Mouse (Mus musculus): ENCODE data around the gene Slc25a25. TPM values are rescaled to one million over a fixed set of nuclear protein-coding genes. Genes with fewer than 3 reads are reported as not detected.

Slc25a25 gene
- polyA plus RNA-seq (2017; shearing (Covaris generic)): 10 to 100 TPM; 11.6 to 15.5 TPM

DNA sequence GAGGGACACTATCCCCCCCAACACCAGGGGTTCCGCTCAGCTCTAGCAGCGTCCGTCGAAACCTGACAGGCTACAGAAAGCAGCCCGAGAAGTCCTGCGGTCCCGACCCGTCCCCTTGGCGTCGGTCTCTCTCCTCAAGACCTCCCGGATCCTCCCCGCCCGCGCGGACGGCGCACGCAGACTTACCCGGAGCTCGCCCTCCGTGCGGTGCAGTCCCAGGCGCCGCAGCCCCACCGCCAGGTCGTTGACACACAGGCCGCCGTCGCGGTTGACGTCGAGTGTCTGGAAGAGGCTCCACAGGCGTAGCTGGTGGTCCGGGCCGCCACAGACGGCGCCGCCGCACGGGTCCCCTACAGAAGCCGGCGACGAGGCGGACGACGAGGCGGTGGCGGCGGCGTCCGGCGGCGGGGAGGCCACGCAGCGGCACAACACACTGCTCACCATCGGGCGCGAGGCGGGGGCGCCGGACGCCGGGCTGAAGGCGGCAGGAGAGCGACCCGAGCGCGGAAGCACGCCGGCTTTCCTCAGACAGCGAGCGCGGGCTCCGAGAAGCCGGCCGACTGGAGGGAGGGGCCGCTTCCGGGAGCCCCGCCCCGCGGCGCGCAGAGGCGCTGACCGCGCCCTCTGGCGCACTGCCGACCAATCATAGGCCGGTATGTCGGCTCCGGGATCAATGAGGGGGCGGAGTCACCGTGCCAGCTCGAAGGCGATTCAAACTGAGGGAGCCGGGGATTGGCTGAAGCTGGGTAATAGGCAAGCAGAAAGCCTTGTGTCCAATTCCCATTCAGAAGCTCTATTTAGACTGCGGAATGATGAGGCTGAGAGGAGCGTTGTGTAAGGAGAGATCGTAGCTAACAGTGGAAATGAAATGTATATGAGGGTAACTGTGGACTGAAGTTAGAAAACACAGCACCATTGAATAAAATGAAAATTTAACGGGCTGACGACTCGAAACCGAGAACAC, at the start of gene Slc25a25:
Gene Slc25a25, minus strand, starts transcription at position 565 of the 964 bp plus-strand sequence.

GRCm38 (mm10) chr2:32449761-32450754, 1.2 kb downstream of the Slc25a25 start, which contains the start of gene Naif1:
Gene Naif1 (plus strand): TSS chr2:32450457.

DNA sequence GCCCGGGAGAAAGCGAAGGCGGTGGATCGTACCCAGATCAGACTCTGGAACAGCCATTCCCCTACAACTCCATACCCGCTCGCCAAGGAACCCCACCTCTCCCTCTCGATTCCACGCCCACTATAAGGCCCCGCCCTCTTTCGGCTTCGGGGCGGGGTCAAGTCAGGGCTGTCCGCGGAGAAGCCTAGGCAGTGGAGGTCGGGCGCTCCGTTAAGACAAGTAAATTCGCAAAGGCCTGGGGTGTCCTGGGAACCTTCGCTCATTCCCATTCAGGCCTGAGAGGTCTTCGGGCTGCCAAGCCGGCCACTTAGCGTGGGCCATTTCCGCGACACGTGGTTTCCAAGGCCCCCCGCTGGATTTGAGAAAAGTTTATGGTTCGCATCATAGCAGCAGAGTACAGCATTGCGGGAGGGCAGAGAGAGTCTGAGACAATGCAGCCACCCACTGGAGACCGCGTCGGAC, 55.7 kb downstream of the Slc25a25 start, which contains the start of gene Ptges2:
Gene Ptges2, plus strand, starts transcription at position 413 of the 462 bp plus-strand sequence.

GRCm38 (mm10) chr2:32387706-32388490, 63.3 kb downstream of the Slc25a25 start, which contains the start of gene Lcn2:
Gene Lcn2 (minus strand): TSS chr2:32388252.

GRCm38 (mm10) chr2:32381775-32382223, 69.4 kb downstream of the Slc25a25 start, which contains the start of gene 1110008P14Rik:
Gene 1110008P14Rik (minus strand): TSS chr2:32381938.

Other genes with a start within 250 kb of the Slc25a25 start
- gene Pomt1, start 214.9 kb downstream of the Slc25a25 start, polyA plus RNA-seq (2017; shearing (Covaris generic)): 1 to 10 TPM; 6.4 to 6.6 TPM
- gene Uck1, start 191.3 kb downstream of the Slc25a25 start, polyA plus RNA-seq (2017; shearing (Covaris generic)): 10 to 100 TPM; 74.6 to 81.7 TPM
- gene Golga2, start 164.1 kb downstream of the Slc25a25 start, polyA plus RNA-seq (2017; shearing (Covaris generic)): 10 to 100 TPM; 21.4 to 30.8 TPM
- gene Swi5, start 163.4 kb downstream of the Slc25a25 start, polyA plus RNA-seq (2017; shearing (Covaris generic)): 100 to 1,000 TPM; 231 to 287 TPM
- 10 to 100 TPM; 66.8 to 80.0 TPM for gene Ciz1, start 99.1 kb downstream of the Slc25a25 start, polyA plus RNA-seq (2017; shearing (Covaris generic))
- under 1 TPM in 1 of 2 experiments, not detected in 1; 0.09 TPM for gene Dnm1, start 98.1 kb downstream of the Slc25a25 start, polyA plus RNA-seq (2017; shearing (Covaris generic))
- 100 to 1,000 TPM in 1 of 2 experiments, 10 to 100 TPM in 1; 98.1 to 113 TPM for gene 1110008P14Rik, start 69.5 kb downstream of the Slc25a25 start, polyA plus RNA-seq (2017; shearing (Covaris generic))
- not detected for gene Lcn2, start 63.2 kb downstream of the Slc25a25 start, polyA plus RNA-seq (2017; shearing (Covaris generic))
- 10 to 100 TPM; 13.0 to 23.5 TPM for gene Ptges2, start 55.5 kb downstream of the Slc25a25 start, polyA plus RNA-seq (2017; shearing (Covaris generic))
- gene Naif1, start 988 bp downstream of the Slc25a25 start, polyA plus RNA-seq (2017; shearing (Covaris generic)): 1 to 10 TPM; 6.9 to 7.4 TPM
- gene Fam102a, start 83.9 kb upstream of the Slc25a25 start, polyA plus RNA-seq (2017; shearing (Covaris generic)): 100 to 1,000 TPM; 118 to 128 TPM
- 100 to 1,000 TPM; 117 to 126 TPM for gene Dpm2, start 119.4 kb upstream of the Slc25a25 start, polyA plus RNA-seq (2017; shearing (Covaris generic))
- under 1 TPM in 1 of 2 experiments, not detected in 1; 0.52 TPM for gene Pip5kl1, start 123.4 kb upstream of the Slc25a25 start, polyA plus RNA-seq (2017; shearing (Covaris generic))
- not detected for gene 9430097D07Rik, start 124.2 kb upstream of the Slc25a25 start, polyA plus RNA-seq (2017; shearing (Covaris generic))
- 10 to 100 TPM; 39.3 to 52.8 TPM for gene St6galnac4, start 135.7 kb upstream of the Slc25a25 start, polyA plus RNA-seq (2017; shearing (Covaris generic))
- gene St6galnac6, start 148.3 kb upstream of the Slc25a25 start, polyA plus RNA-seq (2017; shearing (Covaris generic)): 1 to 10 TPM; 5.8 to 6.5 TPM
- under 1 TPM in 1 of 2 experiments, not detected in 1; 0.13 TPM for gene Ak1, start 170.3 kb upstream of the Slc25a25 start, polyA plus RNA-seq (2017; shearing (Covaris generic))
- gene Eng, start 195.2 kb upstream of the Slc25a25 start, polyA plus RNA-seq (2017; shearing (Covaris generic)): under 1 TPM in 1 of 2 experiments, not detected in 1; 0.80 TPM